Mouse (Mus musculus) MEL-GATA-1-ER (cell line): ENCODE results near the gene Creld2.
A peak's percentile ranks its signal among the peaks of the same experiment; 100 is the strongest.

Source experiments
- DNase-seq: peaks from one replicate; pipeline ENCODE4 v3.0.0-alpha.2; 2012; ENCODE audit warnings: low read depth; ENCODE audit errors: extremely low read depth

Gene Creld2

GRCm38 (mm10) chr15:88851507-88852149, 32.2 kb downstream of the Creld2 start:
- no peak for DNase-seq

- no peak for DNase-seq
Observed at GRCm38 (mm10) chr15:88853106-88853505, 33.7 kb downstream of the Creld2 start.

GRCm38 (mm10) chr15:88854119-88854968, 34.9 kb downstream of the Creld2 start:
- DNase-seq, result no peak

GRCm38 (mm10) chr15:88854969-88855830, 35.8 kb downstream of the Creld2 start:
- no peak for DNase-seq

- no peak for DNase-seq
Observed at GRCm38 (mm10) chr15:88855896-88856417, 36.5 kb downstream of the Creld2 start.

GRCm38 (mm10) chr15:88856613-88857012, 37.2 kb downstream of the Creld2 start:
- no peak for DNase-seq

GRCm38 (mm10) chr15:88857361-88857760, 37.9 kb downstream of the Creld2 start:
- DNase-seq, result no peak

GRCm38 (mm10) chr15:88858141-88858541, 38.7 kb downstream of the Creld2 start:
- DNase-seq, result no peak

GRCm38 (mm10) chr15:88858707-88859106, 39.3 kb downstream of the Creld2 start:
- DNase-seq, result no peak

GRCm38 (mm10) chr15:88859206-88859970, 39.9 kb downstream of the Creld2 start:
- DNase-seq, result no peak

GRCm38 (mm10) chr15:88860781-88861180, 41.3 kb downstream of the Creld2 start:
- DNase-seq, result no peak

GRCm38 (mm10) chr15:88861772-88862622, 42.6 kb downstream of the Creld2 start, which contains the start of gene Pim3:
Gene Pim3 (plus strand): TSS chr15:88862186.
- DNase-seq, result peak; percentile 89

- peak; percentile 11 for DNase-seq
Observed at GRCm38 (mm10) chr15:88862881-88863694, 43.6 kb downstream of the Creld2 start.

GRCm38 (mm10) chr15:88863695-88864231, 44.3 kb downstream of the Creld2 start:
- DNase-seq, result peak; percentile 78

GRCm38 (mm10) chr15:88864270-88865030, 45.0 kb downstream of the Creld2 start:
- no peak for DNase-seq

- no peak for DNase-seq
Observed at GRCm38 (mm10) chr15:88865061-88865460, 45.6 kb downstream of the Creld2 start.

- no peak for DNase-seq
Observed at GRCm38 (mm10) chr15:88865888-88866695, 46.6 kb downstream of the Creld2 start.
